Mouse (Mus musculus) testis, adult 2 months (tissue): ENCODE measurements around the gene Ap3d1. TPM values are rescaled to one million over a fixed set of nuclear protein-coding genes. Genes with fewer than 3 reads are reported as not detected.
A peak's percentile ranks its signal among the peaks of the same experiment; 100 is the strongest.

ENCODE experiments used
- H3K27ac ChIP-seq: fragments of 200-500 bp; 2 replicates; pipeline ENCODE4 v1.5.1; 2012; ENCODE audit warnings: low read depth, low read length; ENCODE audit not compliant: control insufficient read depth, insufficient read depth
- H3K27me3 ChIP-seq: fragments of 200-500 bp; 2 replicates; pipeline ENCODE4 v1.6.1; 2012; ENCODE audit warnings: mild to moderate bottlenecking, low read length, moderate library complexity; ENCODE audit not compliant: control insufficient read depth, insufficient read depth
- H3K36me3 ChIP-seq: fragments of 200-500 bp; 2 replicates; pipeline ENCODE4 v1.6.1; 2012; ENCODE audit warnings: mild to moderate bottlenecking, low read length; ENCODE audit not compliant: control insufficient read depth, insufficient read depth
- H3K4me1 ChIP-seq: fragments of 200-500 bp; 2 replicates; pipeline ENCODE4 v1.6.1; 2012; ENCODE audit warnings: low read length; ENCODE audit not compliant: control insufficient read depth, insufficient read depth
- H3K4me3 ChIP-seq: fragments of 200-500 bp; 2 replicates; pipeline ENCODE4 v1.5.1; 2012; ENCODE audit warnings: low read depth, mild to moderate bottlenecking, low read length, moderate library complexity, mixed read lengths; ENCODE audit not compliant: control insufficient read depth
- CTCF ChIP-seq: fragments of 200-500 bp; IDR thresholded peaks from 2 replicates; pipeline ENCODE4 v1.5.1; 2012; ENCODE audit warnings: low read depth, mild to moderate bottlenecking, inconsistent platforms, low read length, moderate library complexity; ENCODE audit not compliant: control insufficient read depth, insufficient read depth, insufficient replicate concordance
- POLR2A ChIP-seq: fragments of 200-500 bp; IDR thresholded peaks from 2 replicates; pipeline ENCODE4 v1.6.1; 2012; ENCODE audit warnings: low read depth, mild to moderate bottlenecking, inconsistent platforms, low read length, moderate library complexity; ENCODE audit not compliant: control insufficient read depth
- polyA plus RNA-seq: library from polyadenylated mRNA; depleted of rRNA; stranded (reverse); fragments of >200 nt; gene quantifications from 2 replicates; pipeline ENCODE4 v1.2.3, GENCODE M21; 2012

Gene Ap3d1
- polyA plus RNA-seq, 1 experiment, result 178 TPM

GRCm38 (mm10) chr10:80758651-80759050 lies 16.6 kb upstream of the Ap3d1 start:
- Histone ChIP-seq H3K4me1 (peaks cover 29% of the 10 kb centered on the region), H3K36me3 (no peaks in the 10 kb centered on the region), H3K27me3 (no peaks in the 10 kb centered on the region), H3K4me3 (no peak overlapping the region), H3K27ac (no peak overlapping the region)
- no peak for TF ChIP-seq CTCF
- no peak for TF ChIP-seq POLR2A

GRCm38 (mm10) chr10:80757717-80758116 lies 15.7 kb upstream of the Ap3d1 start:
- Histone ChIP-seq H3K36me3 (no peaks in the 10 kb centered on the region), H3K27ac (peak overlapping the region; percentile 14; the same call in 1 of the 2 replicates), H3K4me3 (peak overlapping the region; percentile 1; the same call in 1 of the 2 replicates), H3K4me1 (peaks cover 29% of the 10 kb centered on the region), H3K27me3 (no peaks in the 10 kb centered on the region)
- TF ChIP-seq CTCF (peak; percentile 49; the same call in 1 of the 2 replicates), POLR2A (no peak)

DNA sequence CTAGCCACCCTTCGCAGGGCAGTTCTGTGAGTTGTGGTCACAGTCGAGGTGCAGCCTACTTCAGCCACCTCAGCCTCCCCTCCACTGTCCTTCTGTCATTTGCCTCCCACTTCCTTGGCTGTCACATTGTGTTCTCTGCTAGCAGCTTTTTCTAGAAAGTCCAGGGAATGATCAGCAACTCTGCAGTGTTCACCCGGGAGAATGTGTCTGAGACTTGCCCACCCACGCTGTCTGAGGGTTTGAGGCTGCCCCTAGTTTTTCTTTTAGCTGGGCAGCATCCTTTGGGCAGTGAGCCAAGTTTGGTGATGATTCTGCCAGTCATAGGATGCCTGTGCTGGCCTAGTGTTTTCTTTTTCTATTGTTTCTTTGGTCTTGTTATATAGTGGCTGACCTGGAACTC lies 14.9 kb upstream of the Ap3d1 start:
- TF ChIP-seq CTCF (no peak), POLR2A (peak; percentile 31; the same call in 1 of the 2 replicates)
- Histone ChIP-seq H3K4me3 (peak overlapping the region; percentile 91), H3K27ac (no peak overlapping the region), H3K27me3 (no peaks in the 10 kb centered on the region), H3K4me1 (peaks cover 34% of the 10 kb centered on the region), H3K36me3 (no peaks in the 10 kb centered on the region)

DNA sequence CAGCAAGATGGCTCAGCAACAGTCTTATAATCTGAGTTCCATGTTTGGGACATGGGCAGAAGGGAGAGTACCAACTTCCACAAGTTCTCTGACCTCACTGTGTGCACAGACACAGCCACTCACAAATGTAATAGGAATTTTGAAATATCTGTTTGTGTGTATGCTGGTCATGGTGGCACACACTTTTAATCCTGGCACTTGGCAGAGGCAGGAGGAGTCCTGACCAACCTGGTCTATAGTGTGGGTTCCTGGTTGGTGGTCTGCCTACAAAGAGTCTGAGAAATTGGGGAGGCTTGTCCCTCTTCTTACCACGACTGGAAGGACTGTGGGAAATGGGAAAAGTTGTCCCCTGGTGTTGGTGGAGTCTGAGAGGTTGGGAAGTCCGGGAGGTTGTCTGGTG lies 14.4 kb upstream of the Ap3d1 start:
- Histone ChIP-seq H3K27ac (peak overlapping the region; percentile 94), H3K4me3 (peak overlapping the region; percentile 91), H3K4me1 (peaks cover 39% of the 10 kb centered on the region), H3K27me3 (no peaks in the 10 kb centered on the region), H3K36me3 (no peaks in the 10 kb centered on the region)
- TF ChIP-seq POLR2A, result no peak
- TF ChIP-seq CTCF, result no peak

DNA sequence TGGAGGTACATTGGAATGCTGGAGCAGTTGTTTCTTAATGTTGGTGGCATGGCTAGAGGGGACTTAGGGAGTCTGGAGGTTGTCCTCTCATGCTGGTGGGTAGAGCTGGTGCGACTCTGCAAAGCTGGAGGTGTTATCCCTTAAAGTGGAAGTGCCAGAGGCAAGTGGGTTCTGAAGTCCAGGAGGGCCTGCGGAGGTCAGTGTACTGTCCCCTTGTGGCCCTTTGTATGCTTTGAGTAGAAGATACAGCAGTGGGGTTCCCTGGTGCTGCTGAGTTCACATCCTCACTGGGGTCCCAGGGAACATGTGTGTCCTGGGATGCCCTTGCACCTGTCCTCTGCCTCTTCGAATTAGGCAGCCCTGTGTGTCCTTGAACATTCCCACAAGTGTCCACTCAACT lies 14.0 kb upstream of the Ap3d1 start:
- Histone ChIP-seq H3K4me3 (peak overlapping the region; percentile 91), H3K4me1 (peaks cover 41% of the 10 kb centered on the region), H3K36me3 (no peaks in the 10 kb centered on the region), H3K27me3 (no peaks in the 10 kb centered on the region), H3K27ac (peak overlapping the region; percentile 94)
- TF ChIP-seq POLR2A (no peak), CTCF (no peak)

DNA sequence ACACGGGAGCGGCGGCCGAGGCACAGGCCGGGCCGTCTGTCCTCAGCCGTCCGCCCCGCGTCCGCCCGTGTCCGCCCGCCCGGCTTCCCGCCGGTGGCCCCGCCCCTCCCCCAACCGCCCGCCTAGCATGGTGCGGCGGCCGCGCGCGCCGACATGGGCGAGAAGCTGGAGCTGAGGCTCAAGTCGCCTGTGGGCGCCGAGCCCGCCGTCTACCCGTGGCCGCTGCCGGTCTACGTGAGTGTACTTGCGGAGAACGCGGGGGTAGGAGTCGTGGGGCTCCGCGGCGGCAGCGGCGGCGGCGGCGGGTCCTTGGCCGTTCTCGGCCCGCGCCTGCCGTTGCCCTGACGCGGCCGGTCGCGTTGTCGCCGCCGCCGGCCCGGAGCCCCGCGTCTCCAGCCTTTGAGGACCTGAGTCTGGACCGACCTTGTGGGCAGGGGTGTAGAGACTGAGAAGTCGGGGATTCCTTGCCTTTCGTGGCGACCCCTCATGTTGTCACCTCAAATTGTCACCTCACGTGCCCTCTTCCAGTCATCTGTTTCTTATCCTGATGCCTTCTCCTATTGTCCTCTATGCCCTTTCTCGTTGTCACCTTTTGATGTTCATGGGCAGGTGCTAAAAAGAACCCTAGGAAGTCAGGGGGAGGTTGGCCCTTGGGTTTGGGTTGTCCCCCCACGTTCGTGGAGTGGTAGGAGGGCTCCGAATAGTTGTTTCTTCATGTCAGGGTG lies 13.4 kb upstream of the Ap3d1 start:
- peaks cover 41% of the 10 kb centered on the region for H3K4me1 ChIP-seq
- H3K27ac ChIP-seq, result peak overlapping the region; percentile 94
- TF ChIP-seq POLR2A, result no peak
- TF ChIP-seq CTCF, result no peak
- no peaks in the 10 kb centered on the region for H3K27me3 ChIP-seq
- no peaks in the 10 kb centered on the region for H3K36me3 ChIP-seq
- H3K4me3 ChIP-seq, result peak overlapping the region; percentile 91

- peak within 1 kb of the TSS; percentile 91 for H3K4me3 ChIP-seq
- H3K36me3 ChIP-seq, result no peaks in the 10 kb centered on the region
- H3K4me1 ChIP-seq, result peaks cover 41% of the 10 kb centered on the region
- no peaks in the 10 kb centered on the region for H3K27me3 ChIP-seq
- TF ChIP-seq CTCF, result no peak
- TF ChIP-seq POLR2A, result peak; percentile 79
- H3K27ac ChIP-seq, result peak within 1 kb of the TSS; percentile 94
Measured at GRCm38 (mm10) chr10:80754594-80755290, 12.7 kb upstream of the Ap3d1 start, which contains the start of gene Dot1l. Gene Dot1l (plus strand): TSS chr10:80755206.
